Mouse (Mus musculus) T-cell, adult 2 months (primary cell): ENCODE results near the gene Klhl21.

Experiments used
- DNase-seq: peaks from one replicate; pipeline ENCODE4 v3.0.0; 2022; ENCODE audit warnings: low spot score

Klhl21 gene

DNA sequence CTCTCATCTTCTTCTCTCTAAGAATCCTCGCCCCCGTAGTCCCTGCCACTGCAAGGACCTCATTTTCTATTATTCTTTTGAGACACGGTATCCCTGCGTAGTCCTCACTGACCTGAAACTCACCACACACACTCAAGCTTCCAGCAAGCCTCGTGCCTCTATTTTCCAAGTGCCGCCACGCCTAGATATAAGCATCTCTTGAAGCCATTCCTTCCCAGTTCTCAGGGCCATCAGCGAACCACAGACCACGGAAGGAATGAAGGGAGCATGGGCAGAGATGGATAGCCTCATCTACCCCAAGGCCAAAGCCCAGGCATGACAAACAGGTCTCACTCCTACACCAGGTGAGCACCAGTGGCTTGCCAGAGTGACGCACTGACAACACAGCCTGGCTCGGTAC is 15.9 kb downstream of the Klhl21 start:
- DNase-seq: no peak

DNA sequence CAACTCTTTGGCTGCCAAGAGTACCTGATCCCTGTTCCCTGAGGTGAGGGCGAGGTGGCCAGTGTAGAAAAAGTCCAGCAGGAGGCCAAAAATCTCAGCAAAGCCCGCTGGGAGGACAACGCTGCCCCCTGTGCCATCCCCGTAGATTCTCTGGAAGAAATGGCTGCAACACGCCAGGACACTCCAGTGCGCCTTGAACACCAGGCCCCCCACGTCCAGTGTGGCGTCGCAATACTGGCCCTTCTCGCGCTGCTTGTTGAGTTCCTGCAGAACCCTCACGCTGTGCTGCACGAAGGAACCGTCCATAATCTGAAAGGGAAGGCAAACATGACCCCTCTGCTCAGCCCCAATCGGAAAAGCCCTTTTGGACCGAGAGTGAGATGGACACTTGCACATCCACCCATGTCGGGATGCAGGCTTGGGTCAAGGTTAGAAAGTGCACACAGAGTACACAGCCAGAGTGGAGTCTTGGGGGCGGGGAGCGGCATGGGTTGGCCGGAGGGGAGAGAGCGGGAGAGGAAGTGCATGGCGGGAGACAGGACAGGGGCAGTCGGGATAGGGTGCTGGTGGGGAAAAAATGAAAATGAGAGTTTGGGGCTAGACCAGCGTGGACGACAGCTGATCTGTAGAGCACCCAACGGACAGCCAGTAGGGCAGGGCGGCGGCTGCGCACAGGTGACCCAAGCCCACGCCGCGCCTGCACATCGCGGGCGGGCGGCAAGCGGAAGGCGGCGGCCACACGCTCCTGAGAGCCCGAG is 18.3 kb downstream of the Klhl21 start:
- DNase-seq: peak; percentile 14

DNA sequence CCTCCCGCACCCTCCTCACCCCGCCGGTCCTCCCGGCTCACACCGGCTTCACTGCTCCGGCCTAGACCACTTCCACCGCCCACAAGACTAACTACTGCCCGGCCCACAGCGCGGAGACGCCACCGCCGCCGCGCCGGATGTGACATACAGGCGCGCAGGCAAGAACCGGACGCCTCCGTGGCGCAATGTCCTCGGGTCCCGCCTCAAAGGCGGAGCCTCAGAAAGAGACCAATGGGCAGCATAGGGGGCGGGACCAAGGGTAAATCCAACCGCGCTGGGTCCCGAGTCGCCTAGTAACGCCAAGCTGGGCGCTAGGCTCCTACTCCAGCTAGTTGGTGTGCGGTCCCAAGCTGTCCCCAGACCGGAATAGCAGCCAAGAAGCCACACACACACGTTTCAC is 18.9 kb downstream of the Klhl21 start, which contains the start of gene Zbtb48:
Gene Zbtb48 (minus strand): TSS at position 148 of the 400 bp plus-strand sequence.
- DNase-seq: peak; percentile 95

DNA sequence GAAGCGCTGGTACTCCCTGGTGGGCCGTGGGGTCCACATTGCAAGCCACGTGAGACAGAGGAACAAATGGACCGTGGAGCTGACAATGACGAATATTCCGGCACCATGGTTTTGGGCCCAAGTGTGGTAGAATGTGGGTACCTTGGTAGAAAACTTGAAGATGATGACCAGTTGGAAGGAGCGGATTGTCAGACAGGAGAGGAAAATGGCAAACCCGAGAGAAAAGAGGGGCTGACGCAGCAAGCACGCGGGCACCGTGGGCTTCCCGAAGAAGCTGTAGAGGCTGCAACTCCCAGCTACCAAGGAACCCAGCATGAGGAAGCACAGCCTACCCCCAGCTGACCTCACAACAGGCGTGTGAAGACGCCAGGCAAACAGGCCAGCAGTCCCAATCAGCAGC is 19.9 kb downstream of the Klhl21 start:
- DNase-seq: no peak

DNA sequence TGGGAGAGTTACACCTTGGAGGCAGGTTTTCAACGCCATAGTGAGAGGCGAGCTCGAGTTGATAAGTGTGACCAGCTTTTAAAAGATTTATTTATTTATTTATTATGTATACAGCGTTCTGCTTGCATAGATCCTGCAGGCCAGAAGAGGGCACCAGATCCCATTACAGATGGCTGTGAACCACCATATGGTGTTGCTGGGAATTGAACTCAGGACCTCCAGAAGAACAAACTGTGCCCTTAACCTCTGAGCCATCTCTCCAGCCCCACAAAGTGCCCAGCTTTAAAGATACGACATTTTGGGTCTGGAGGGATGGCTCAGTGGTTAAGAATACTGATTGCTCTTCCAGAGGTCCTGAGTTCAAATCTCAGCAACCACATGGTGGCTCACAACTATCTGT is 20.5 kb downstream of the Klhl21 start:
- peak; percentile 34 for DNase-seq

DNA sequence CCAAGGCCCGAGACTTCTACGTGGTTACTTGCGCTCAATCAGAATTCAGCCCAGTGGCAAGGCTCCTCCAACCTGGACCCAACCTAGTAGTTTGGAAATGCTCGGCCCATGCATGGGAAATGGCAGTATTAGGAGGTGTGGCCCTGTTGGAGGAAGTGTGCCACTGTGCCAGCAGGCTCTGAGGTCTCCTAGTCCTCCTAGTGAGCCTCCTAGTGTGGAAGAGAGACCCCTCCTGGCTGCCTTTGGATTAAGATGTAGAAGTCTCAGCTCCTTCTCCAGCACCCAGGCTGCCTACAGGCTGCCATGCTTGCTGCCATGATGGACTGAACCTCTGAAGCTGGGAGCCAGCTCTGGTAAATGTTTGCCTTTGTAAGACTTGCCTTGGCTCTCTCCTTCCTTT is 21.4 kb downstream of the Klhl21 start:
- no peak for DNase-seq

DNA sequence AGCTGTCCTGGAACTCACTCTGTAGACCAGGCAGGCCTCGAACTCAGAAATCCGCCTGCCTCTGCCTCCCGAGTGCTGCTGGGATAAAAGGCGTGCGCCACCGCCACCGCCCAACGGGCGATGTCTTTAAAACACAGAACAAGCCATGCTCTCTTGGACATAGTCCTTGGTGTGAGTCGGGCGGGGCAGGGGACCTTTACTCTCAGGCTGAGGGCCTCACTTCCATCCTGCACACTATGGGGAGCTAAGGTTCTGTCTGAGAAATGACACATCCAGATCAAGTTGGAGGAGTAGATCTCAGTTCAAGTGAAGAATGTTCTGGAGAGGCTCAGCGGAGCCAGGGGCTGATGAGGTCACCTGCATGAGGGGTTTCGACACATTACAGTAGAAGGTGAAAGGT is 24.3 kb downstream of the Klhl21 start:
- DNase-seq: no peak

DNA sequence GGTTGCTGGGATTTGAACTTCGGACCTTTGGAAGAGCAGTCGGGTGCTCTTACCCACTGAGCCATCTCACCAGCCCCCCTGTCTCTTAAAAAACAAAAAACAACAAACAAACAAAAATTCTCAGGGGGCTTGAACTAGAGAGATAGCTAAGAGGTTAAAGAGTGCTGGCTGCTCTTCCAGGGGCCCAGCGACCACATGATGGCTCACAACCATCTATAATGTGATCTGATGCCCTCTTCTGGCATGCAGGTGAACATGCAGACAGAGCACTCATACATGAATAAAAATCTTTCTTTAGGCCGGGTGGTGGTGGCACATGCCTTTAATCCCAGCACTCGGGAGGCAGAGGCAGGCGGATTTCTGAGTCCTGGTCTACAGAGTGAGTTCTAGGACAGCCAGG is 27.9 kb downstream of the Klhl21 start:
- DNase-seq: peak; percentile 15

DNA sequence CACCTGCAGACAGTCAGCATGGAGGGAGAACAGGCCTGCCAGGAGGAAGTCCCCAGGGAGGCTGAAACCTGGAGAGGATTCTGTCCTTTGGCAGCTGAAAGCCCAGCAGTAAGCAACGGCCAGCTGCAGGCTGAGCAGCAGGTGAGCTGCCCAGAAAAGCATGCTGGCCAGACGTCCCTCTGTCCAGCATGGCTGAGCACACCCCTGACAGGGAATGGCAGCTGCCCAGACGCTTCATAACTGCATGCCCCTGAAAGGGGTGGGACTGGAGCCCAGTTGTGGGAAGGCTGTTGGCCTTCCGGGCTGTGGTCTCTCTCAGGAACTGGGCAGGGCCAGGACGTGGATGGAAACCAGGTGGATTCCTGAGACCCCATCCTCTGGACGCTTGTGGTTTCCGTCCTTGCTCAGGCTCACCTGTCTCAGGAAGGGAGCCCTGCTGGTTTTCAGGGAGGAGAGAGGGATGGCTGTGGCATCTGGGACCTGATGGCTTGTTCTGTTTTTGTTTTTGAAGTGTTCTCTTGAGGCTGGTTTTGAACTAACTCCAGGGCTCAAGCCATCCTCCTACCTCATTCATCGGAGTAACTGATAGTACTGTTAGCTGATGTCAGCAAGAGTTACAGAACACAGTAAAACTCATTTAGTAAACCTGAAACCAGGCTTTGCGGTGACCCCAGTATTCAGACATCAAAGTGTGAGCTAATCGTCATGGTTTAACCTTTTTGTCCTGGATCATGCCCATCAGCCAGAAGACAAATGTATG is 29.8 kb downstream of the Klhl21 start, which contains the start of gene Tas1r1:
Gene Tas1r1 (minus strand): TSS at position 344 of the 760 bp plus-strand sequence.
- DNase-seq: no peak

DNA sequence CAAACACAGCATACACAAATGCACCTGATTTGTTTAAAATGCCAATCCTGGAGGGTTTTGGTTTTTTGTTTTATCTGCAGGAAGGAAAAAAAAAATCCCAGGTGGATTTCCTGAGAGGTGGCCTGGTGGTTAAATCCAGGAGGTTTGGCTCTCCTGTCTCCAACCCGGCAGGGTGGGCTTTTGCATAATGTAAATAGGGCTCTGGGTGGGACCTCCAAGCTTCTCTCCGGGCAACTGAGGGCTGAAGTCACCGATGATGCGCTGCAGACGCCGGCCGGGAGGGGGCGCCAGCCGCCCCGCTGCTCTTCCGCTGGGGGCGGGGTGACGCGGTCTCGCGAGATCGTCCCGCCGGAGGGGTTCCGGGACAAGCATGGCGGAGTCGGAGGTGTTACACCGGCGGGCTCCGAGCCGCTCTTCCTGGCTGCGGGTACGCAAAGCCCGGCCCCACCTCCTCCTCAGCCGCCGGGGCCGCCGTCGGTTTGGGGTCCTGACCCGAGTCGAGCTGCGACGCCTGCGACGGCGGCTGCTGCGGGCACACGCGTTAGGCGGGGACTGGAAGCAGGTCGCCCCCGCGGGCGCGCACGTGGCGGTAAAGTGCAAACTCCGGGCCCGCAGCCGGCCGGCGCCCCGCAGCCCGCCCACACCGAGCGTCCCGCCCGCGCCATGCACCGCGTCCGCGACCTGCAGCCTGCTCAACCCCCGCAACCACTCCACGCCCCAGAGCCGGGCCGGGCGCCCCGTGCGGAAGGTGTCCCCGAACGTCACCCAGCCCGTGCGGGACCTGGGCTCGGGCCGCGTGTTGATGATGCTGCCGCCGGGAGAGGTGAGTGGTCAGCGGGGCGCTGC is 30.6 kb downstream of the Klhl21 start, which contains the start of gene Nol9:
Gene Nol9 (plus strand): TSS at position 337 of the 846 bp plus-strand sequence.
- peak; percentile 95 for DNase-seq

DNA sequence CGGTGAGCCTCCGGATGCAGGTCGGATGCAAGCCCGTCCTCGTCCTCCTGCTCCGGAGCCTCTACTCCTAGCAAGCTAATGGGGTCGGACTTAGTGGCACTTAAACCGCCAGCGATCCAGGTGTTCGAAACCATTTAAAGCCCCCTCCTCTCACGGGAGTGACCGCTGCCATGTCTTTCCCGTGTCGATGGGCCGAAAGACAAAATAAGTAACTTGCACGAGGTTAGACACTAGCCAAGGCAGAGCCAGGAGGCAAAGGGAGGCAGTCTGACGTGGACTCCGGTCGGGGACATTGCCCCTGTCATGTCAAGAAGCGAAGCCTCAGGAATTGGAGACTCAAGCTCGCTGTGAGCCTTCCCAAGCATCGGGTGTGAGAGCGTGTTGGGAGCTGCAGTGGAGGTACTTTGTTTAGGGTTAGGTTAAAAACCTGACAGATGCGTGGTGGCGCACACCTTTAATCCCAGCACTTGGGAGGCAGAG is 31.3 kb downstream of the Klhl21 start:
- DNase-seq: no peak

DNA sequence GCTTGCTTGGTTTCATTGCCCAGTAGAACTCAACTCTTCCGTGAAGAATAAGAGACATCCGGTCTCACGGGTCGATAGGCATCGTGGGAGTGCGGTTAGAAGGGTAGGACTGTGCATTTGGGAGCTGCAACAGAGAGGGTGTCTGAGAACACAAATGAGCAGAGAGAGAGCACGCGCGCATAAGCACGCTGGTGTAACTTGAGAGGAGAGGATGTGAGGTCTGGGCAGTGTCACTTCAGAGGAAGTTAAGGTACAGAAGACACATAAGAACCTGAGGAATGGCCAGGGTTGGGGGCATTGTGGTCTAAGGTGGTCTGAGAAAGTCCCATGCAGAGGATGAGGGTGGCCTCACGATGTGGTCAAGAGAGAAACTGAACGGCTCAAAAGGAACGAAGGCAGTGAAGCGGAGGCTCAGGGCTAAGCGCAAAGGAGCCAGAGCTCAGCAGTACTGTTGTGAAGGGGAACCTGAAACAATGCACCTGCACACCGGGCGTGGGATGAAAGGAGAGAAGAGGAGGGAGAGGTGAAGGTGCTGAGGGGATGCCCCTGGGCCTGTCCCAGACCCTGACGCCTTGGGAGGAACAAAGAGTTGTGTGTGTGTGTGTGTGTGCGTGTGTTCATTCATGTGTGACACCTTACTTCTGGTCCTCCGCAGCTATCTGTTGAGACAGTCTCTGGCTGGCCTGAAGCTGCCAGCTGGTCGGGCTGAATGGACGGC is 33.5 kb downstream of the Klhl21 start:
- DNase-seq: no peak

DNA sequence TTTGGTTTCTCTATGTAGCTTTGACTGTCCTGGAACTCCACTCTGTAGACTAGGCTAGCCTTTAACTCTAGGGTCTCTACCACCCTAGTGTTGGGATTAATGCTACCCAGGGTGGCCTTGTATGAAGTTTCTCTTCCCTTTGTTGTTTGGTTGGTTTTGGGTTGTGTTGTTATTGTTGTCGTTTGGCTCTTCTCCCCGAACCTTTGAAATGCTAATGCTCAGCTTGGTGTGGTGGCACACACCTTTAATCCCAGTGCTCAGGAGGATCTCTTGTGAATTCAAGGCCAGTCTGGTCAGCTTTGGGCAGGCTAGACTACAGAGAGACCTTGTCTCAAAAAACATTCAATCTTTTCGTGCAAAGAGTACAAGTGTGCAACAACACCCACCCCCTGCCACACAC is 34.6 kb downstream of the Klhl21 start:
- no peak for DNase-seq

DNA sequence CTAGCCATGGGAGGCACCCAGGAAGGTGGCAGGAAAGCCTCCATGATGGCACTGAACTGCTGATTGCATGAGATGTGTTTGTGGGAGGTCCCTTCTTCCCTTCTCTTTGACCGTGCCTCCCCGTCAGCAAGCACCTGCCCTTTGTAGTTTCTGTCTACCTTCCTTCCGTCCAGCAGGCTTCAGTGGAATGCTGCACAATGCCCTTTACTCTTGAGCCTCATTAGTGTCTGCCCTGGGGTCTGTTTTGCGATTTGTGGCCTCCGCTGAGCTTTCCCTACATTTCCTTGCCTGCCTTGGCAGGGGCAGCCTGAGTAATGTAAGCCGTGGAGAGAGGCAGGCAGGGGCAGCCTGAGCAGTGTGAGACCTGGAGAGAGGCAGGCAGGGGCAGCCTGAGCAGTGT is 36.0 kb downstream of the Klhl21 start:
- DNase-seq: no peak

DNA sequence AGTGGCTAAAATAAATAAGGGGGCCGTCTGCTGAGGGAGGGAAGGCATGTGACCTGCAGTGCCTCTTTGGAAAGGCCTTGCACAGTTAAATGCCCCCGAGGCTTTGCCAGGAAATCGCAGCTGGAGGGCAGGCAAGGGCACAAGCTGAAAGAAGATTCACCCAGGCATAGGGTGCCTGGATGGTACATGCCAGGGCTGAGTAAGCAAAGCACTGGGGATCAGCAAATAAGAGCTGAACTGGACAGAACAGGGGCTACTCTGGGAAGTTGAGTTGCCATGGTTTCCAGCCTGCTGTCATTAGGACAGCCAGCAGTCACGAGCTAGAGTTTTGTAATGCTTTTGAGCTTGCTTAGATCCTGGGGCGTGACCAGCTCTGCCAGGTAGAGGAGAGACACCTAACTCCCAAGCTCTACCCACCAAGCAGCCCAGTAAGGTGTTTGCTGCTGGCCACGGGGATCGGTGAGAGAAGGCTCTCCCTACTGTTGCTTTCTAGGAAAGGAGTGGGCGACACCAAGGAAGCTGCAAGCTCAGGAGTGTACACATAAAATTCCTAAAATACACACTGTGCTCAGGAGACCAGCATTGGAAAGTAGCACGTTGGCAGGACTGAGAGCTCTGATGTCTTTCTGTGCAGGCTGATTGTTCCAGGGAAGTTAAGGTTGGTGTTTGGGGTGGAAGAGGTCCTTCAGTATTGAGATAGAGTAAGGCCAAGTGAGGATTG is 53.9 kb downstream of the Klhl21 start:
- no peak for DNase-seq

DNA sequence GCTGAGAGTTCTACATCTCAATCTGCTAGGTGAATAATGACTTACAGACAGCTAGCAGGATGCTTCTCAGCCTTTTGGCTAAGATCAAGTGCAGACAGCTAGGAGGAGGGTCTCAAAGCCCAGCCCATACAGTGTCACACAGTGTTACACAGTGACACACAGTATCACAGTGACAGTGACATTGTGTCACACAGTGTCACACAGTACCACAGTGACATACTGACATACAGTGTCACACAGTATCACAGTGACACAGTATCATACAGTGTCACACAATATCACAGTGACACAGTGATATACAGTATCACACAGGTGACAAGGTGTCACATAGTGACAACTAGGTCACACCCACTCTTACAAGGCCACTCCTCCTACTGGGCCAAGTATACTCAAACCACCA is 58.7 kb downstream of the Klhl21 start:
- no peak for DNase-seq
